Mouse (Mus musculus) layer of hippocampus, adult 8-10 months (tissue): Measurements from ENCODE around the gene Krtap1-3. TPM values are rescaled to one million over a fixed set of nuclear protein-coding genes. Genes with fewer than 3 reads are reported as not detected.
"Not testable (repeated sequence)": the region's sequence is repeated elsewhere in the genome, so short reads cannot be mapped to it uniquely, and the experiment has no call there.

ENCODE experiments used
- DNase-seq, 2 experiments: peaks; one replicate each; pipeline ENCODE4 v3.0.0; 2022; ENCODE audit warnings: low spot score in 2 of 2
- total RNA-seq, 4 experiments: library from RNA; stranded (reverse); gene quantifications; 2 replicates each; pipeline ENCODE4 v1.2.4; 2022

Krtap1-3 gene
- not detected for total RNA-seq

DNA sequence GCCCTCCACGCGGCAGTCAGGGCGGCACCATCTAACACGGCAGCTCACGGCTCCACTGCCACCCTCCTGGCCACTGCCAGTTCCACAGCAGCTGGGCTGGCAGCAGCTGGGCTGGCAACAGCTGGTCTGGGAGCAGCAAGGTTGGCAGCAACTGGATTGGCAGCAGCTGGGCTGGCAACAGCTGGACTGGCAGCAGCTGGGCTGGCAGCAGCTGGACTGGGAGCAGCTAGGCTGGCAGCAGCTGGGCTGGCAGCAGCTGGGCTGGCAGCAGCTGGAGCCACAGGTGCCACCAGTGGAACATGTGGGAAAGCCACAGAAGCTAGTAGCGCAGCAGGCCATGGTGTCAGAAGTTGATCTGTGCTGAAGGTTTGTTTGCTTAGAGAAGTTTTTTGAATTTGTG, at the start of gene Krtap1-3:
Gene Krtap1-3, minus strand, starts transcription at position 359 of the 400 bp plus-strand sequence.
- no peak for DNase-seq

DNA sequence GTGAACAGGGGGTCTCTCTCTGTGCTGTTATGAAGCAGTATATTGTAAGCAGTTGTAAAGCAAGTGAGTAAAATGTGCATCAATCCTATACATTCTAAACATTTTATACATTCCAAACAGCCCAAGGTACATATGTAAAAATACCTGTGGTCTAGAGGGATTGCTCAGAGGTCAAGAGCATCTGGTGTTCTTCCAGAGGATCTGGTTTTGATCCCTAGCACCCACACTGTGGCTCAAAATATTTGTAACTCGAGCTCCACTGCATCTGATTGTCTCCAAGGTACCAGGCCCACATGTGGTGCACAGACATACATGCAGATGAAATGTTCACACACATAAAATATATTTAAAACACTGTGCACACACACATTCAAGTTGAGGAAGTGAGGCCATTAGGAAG, 49.8 kb upstream of the Krtap1-3 start:
- DNase-seq: no peak

- no peak for DNase-seq
These were observed 45.9 kb upstream of the Krtap1-3 start for GRCm38 (mm10) chr11:99637086-99637485.

GRCm38 (mm10) chr11:99634653-99635134, 43.6 kb upstream of the Krtap1-3 start, which contains the start of gene Krtap4-2:
Gene Krtap4-2, minus strand, starts transcription at chr11:99635084.
- DNase-seq: no peak

DNA sequence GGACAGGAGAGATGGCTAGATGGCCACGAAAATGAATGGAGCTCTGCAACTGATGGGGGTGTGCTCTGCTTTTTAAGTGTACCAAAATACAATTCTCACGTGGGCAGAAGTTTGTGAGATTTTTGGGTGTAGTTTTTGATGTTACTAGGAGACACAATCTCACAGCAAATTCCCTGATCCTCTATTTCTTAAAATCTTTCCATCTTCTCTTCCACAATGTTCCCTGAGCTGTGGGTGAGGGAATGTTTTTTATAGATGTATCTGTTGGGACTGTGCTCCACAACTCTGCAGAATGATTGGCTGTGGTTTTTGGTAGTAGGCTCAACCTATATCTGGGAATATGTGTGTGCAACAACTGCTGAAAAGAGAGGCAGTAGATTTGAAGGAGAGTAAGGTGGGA, 42.2 kb upstream of the Krtap1-3 start:
- DNase-seq: no peak

DNA sequence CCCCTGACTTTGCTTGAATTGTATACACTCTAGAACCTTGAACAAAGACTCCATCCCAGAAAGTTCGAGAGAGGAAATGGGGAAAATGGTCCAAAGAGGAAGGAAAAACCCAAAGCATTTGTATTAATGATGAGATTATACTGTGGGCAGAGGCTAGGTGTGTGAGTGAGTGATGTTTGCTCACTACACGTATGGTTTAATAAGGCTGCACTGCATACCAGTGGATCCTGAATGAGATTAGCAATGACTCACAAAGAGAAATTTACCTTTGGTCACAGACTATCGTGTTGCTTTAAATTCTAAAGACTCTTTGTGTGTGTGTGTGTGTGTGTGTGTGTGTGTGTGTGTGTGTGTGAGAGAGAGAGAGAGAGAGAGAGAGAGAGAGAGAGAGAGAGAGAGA, 39.8 kb upstream of the Krtap1-3 start:
- DNase-seq: no peak

DNA sequence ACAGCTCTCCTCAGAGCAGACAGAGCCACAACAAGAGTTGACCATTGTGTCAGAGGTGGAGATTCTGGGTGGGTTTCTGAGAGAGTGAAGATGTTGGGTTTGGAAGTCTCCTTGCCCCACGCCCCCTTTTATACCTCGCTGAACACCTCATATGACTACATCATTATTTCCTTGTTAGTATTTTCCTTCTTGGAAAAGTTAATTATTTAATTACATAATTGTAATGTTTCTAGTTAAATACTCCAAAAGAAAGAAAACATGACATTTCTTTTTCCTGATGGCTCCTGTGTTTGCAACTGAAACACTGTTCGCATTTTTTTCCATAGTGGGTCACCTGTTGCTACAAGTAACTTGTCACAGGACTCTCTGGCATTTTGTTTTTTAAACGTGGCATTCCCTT, 37.0 kb upstream of the Krtap1-3 start, which contains the start of gene Krtap4-1:
Gene Krtap4-1, minus strand, starts transcription at position 101 of the 400 bp plus-strand sequence.
- DNase-seq: no peak

DNA sequence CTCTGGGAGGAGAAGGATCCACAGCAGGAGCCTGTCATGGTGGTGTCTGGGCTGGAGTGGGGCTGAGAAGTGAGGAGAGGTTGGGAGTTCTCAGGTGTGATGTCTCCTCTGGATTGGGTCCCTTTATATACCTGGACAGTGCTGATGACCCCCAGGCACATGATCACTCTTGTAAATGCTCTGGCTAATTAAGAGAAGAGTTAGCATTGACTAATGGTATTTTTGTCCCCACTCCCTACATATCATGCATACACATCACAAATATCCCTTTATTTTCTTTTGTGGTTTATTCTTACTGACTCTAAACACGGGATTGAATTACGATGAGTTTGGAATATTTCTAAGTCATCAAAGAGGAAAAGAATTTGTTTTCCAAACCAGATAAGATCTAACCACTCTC, 29.2 kb upstream of the Krtap1-3 start, which contains the start of gene Gm11562:
Gene Gm11562, minus strand, starts transcription at position 101 of the 400 bp plus-strand sequence.
- no peak for DNase-seq

GRCm38 (mm10) chr11:99614796-99615363, 23.7 kb upstream of the Krtap1-3 start, which contains the start of gene Krtap2-4:
Gene Krtap2-4, minus strand, starts transcription at chr11:99614846.
- DNase-seq: no peak

DNA sequence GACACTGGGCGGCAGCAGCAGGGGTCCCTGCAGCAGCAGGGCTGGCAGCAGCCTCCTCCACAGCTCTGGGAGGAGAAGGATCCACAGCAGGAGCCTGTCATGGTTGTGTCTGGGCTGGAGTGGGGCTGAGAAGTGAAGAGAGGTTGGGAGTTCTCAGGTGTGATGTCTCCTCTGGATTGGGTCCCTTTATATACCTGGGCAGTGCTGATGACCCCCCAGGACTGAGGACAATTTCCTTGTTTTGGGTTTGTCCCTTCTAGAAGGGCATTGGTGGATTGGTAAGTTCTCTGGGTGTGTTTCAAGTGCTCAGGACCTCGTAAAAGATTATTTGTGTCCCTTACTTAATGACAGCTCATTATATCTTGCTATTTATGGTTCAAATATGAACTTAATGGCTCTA, 18.9 kb upstream of the Krtap1-3 start, which contains the start of gene Gm11937:
Gene Gm11937, minus strand, starts transcription at position 101 of the 400 bp plus-strand sequence.
- not testable (repeated sequence) for DNase-seq

GRCm38 (mm10) chr11:99609126-99609525, 18.0 kb upstream of the Krtap1-3 start:
- peak; percentile 48 to 50 for DNase-seq

- DNase-seq: not testable (repeated sequence)
These were observed 12.1 kb upstream of the Krtap1-3 start, which contains the start of gene Gm11938 for GRCm38 (mm10) chr11:99603208-99603607. Gene Gm11938, minus strand, starts transcription at chr11:99603308.

- DNase-seq: not testable (repeated sequence)
These were observed 6.6 kb upstream of the Krtap1-3 start, which contains the start of gene Krtap9-3 for GRCm38 (mm10) chr11:99597742-99598141. Gene Krtap9-3, minus strand, starts transcription at chr11:99598105.

DNA sequence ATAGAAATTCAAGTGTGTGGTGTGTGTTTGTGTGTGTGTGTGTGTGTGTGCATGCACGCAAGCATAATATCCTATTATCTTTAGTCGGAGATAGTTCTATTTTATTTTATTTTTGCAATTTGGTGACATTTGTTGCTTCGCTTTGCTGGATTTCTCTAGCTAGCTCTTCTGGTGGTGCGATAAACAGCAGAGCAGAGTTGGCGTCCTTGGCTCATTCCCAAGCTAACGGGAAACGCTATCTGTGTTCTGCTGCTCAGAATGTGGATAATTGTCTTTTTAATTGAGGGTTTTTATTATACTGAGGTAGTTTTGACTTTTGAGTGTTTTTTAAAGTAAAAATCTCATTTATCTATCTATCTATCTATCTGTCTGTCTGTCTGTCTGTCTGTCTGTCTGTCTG, 6.0 kb downstream of the Krtap1-3 start:
- DNase-seq: peak; percentile 35 to 53

- DNase-seq: no peak
These were observed 7.9 kb downstream of the Krtap1-3 start, which contains the start of gene Krtap1-4 for GRCm38 (mm10) chr11:99583245-99583704. Gene Krtap1-4, minus strand, starts transcription at chr11:99583654.

- DNase-seq: no peak
These were observed 9.6 kb downstream of the Krtap1-3 start for GRCm38 (mm10) chr11:99581564-99581963.

GRCm38 (mm10) chr11:99581051-99581450, 10.1 kb downstream of the Krtap1-3 start:
- DNase-seq: no peak

DNA sequence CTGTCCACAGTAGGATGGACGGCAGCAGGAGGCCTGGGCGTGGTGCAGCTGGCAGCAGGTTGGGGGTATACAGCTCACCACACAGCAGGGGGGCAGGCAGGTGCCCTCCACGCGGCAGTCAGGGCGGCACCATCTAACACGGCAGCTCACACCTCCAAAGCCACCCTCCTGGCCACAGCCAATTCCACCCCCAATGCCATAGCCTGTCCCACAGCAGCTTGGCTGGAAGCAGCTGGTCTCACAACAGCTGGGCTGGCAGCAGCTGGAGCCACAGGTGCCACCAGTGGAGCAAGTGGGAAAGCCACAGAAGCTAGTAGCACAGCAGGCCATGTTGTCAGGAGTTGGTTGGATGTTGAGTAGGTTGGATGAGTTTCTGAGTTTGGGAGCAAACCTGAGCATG, 10.5 kb downstream of the Krtap1-3 start, which contains the start of gene Krtap1-5:
Gene Krtap1-5, minus strand, starts transcription at position 381 of the 400 bp plus-strand sequence.
- DNase-seq: no peak

GRCm38 (mm10) chr11:99574106-99574505, 17.0 kb downstream of the Krtap1-3 start:
- DNase-seq: peak; percentile 24 to 65

- no peak for DNase-seq
These were observed 18.0 kb downstream of the Krtap1-3 start for GRCm38 (mm10) chr11:99573164-99573563.

DNA sequence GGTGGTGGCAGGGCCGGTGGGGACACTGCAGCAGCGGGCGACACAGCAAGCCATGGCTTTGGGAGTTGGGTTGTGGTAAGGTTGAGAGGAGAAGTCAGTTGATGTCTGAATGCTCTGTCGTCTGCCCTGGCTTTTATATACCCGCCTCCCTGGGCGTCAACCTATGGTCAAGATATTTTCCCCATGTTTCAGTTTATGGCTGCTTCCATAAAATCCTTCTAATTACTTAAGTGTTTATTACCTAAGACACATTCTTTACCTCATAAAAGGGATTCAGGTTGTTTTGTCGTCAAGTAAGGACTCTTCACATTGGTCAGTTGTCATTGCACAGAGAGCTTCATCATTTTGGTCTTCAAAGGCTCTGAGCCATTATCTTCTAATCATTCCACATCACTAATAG, 24.6 kb downstream of the Krtap1-3 start, which contains the start of gene Krtap3-1:
Gene Krtap3-1, minus strand, starts transcription at position 101 of the 400 bp plus-strand sequence.
- DNase-seq: no peak

GRCm38 (mm10) chr11:99562580-99562979, 28.6 kb downstream of the Krtap1-3 start:
- DNase-seq: no peak
